Mouse (Mus musculus) C2C12 (cell line): Measurements from ENCODE around the gene Arx.

ENCODE experiments used
- CTCF ChIP-seq: IDR thresholded peaks from one replicate; pipeline ENCODE4 v1.5.1; 2011; ENCODE audit not compliant: control insufficient read depth, insufficient read depth, insufficient read length
- MYOD1 ChIP-seq: IDR thresholded peaks from one replicate; pipeline ENCODE4 v1.6.1; 2011; ENCODE audit warnings: low read depth; ENCODE audit not compliant: control insufficient read depth, insufficient read length
- MYOG ChIP-seq: IDR thresholded peaks from one replicate; pipeline ENCODE4 v1.6.1; 2011; ENCODE audit not compliant: control insufficient read depth, insufficient read length; ENCODE audit errors: extremely low read depth

- TF ChIP-seq CTCF: no peak
- TF ChIP-seq MYOG: no peak
- no peak for TF ChIP-seq MYOD1
These were observed 35.1 kb downstream of the Arx start for GRCm38 (mm10) chrX:93321336-93321735.
